Mouse (Mus musculus) G1E (cell line): ENCODE measurements around the gene B230307C23Rik. TPM values are rescaled to one million over a fixed set of nuclear protein-coding genes. Genes with fewer than 3 reads are reported as not detected.

Experiments used
- ATAC-seq: 2 replicates; pipeline ENCODE4 v1.8.0; 2016; ENCODE audit warnings: mild to moderate bottlenecking; ENCODE audit not compliant: insufficient number of reproducible peaks, poor library complexity, low FRiP score, severe bottlenecking; ENCODE audit errors: extremely low read depth
- DNase-seq: peaks from one replicate; pipeline ENCODE4 v3.0.0; 2012; ENCODE audit warnings: low spot score
- H3K27me3 ChIP-seq: 2 replicates; pipeline ENCODE4 v1.6.1; 2012; ENCODE audit warnings: mild to moderate bottlenecking, low read length, inconsistent platforms; ENCODE audit not compliant: insufficient read depth
- H3K36me3 ChIP-seq: replicated peaks from 2 replicates; pipeline ENCODE3; 2012; ENCODE audit warnings: mild to moderate bottlenecking, inconsistent platforms
- H3K4me1 ChIP-seq: 2 replicates; pipeline ENCODE4 v1.6.1; 2012; ENCODE audit warnings: low read depth, low read length, inconsistent platforms, mixed read lengths; ENCODE audit not compliant: insufficient read depth
- H3K4me3 ChIP-seq: 2 replicates; pipeline ENCODE4 v1.5.1; 2012; ENCODE audit warnings: low read depth, mild to moderate bottlenecking, inconsistent platforms, low read length, moderate library complexity, mixed read lengths
- H3K9me3 ChIP-seq: replicated peaks from 2 replicates; pipeline ENCODE4 v1.6.1; 2012; ENCODE audit warnings: inconsistent platforms
- CTCF ChIP-seq: IDR thresholded peaks from 2 replicates; pipeline ENCODE4 v1.5.1; 2012; ENCODE audit warnings: low read depth, low read length, inconsistent platforms, mixed read lengths
- GATA1 ChIP-seq: IDR thresholded peaks from 2 replicates; pipeline ENCODE4 v1.6.1; 2012; ENCODE audit warnings: borderline replicate concordance, low read length, inconsistent platforms, mixed read lengths
- GATA2 ChIP-seq: IDR thresholded peaks from 2 replicates; pipeline ENCODE4 v1.6.1; 2012; ENCODE audit warnings: low read depth, low read length, inconsistent platforms, borderline replicate concordance
- POLR2AphosphoS5 ChIP-seq: IDR thresholded peaks from 2 replicates; pipeline ENCODE4 v1.6.1; 2012; ENCODE audit warnings: low read depth, low read length, inconsistent platforms; ENCODE audit not compliant: insufficient replicate concordance
- TAL1 ChIP-seq: conservative IDR thresholded peaks from 2 replicates; pipeline ENCODE4 v1.6.1; 2012; ENCODE audit warnings: low read depth, low read length, inconsistent platforms, mixed read lengths
- polyA plus RNA-seq: library from polyadenylated mRNA; stranded (reverse); fragments of >175 nt; gene quantifications from 2 replicates; pipeline ENCODE4 v1.2.3, GENCODE M21; 2012
- total RNA-seq, 2 experiments: library from RNA; stranded (forward) in 1 of 2; stranded (reverse) in 1 of 2; fragments of 200-1000 nt in 1 of 2; fragments of >200 nt in 1 of 2; fragmentation: Nextera tagmentation in 1 of 2; gene quantifications; 2 replicates each; pipeline ENCODE4 v1.2.3; 2014 to 2017

Gene B230307C23Rik
- total and polyA plus RNA-seq, 3 experiments = 2.7 to 56.0 (median 28.1) TPM

- Histone ChIP-seq H3K4me1 (peaks cover 53% of the 10 kb centered on the region), H3K4me3 (no peak overlapping the region), H3K27me3 (no peaks in the 10 kb centered on the region), H3K36me3 (peaks cover 68% of the 10 kb centered on the region), H3K9me3 (no peaks in the 10 kb centered on the region)
- ATAC-seq = no peak
- TF ChIP-seq POLR2AphosphoS5 = no peak
- TF ChIP-seq TAL1 = no peak
- no peak for TF ChIP-seq CTCF
- no peak for TF ChIP-seq GATA2
- TF ChIP-seq GATA1 = no peak
- DNase-seq = no peak
Observed at GRCm38 (mm10) chr16:97956011-97956410, 41.1 kb upstream of the B230307C23Rik start.

- Histone ChIP-seq H3K4me1 (peaks cover 57% of the 10 kb centered on the region), H3K9me3 (no peaks in the 10 kb centered on the region), H3K27me3 (no peaks in the 10 kb centered on the region), H3K4me3 (no peak overlapping the region), H3K36me3 (peaks cover 52% of the 10 kb centered on the region)
- TF ChIP-seq CTCF = no peak
- TF ChIP-seq TAL1 = no peak
- no peak for TF ChIP-seq GATA1
- TF ChIP-seq POLR2AphosphoS5 = no peak
- no peak for TF ChIP-seq GATA2
- DNase-seq (no peak), ATAC-seq (no peak)
Observed at GRCm38 (mm10) chr16:97957626-97958025, 39.5 kb upstream of the B230307C23Rik start.

GRCm38 (mm10) chr16:97958401-97958973 lies 38.6 kb upstream of the B230307C23Rik start:
- Histone ChIP-seq H3K9me3 (no peaks in the 10 kb centered on the region), H3K27me3 (no peaks in the 10 kb centered on the region), H3K4me3 (no peak overlapping the region), H3K36me3 (peaks cover 43% of the 10 kb centered on the region), H3K4me1 (peaks cover 59% of the 10 kb centered on the region)
- ATAC-seq (no peak), DNase-seq (no peak)
- TF ChIP-seq GATA2 = no peak
- no peak for TF ChIP-seq POLR2AphosphoS5
- TF ChIP-seq TAL1 = 0 out of 2 replicates have a peak, but pooled peaks have one; percentile 26
- TF ChIP-seq GATA1 = no peak
- TF ChIP-seq CTCF = no peak

- Histone ChIP-seq H3K4me3 (no peak overlapping the region), H3K27me3 (no peaks in the 10 kb centered on the region), H3K9me3 (no peaks in the 10 kb centered on the region), H3K4me1 (peaks cover 52% of the 10 kb centered on the region), H3K36me3 (peaks cover 27% of the 10 kb centered on the region)
- DNase-seq (no peak), ATAC-seq (no peak)
- TF ChIP-seq CTCF (no peak), GATA1 (no peak), TAL1 (no peak), GATA2 (no peak), POLR2AphosphoS5 (no peak)
Observed at GRCm38 (mm10) chr16:97960348-97960747, 36.8 kb upstream of the B230307C23Rik start.

DNA sequence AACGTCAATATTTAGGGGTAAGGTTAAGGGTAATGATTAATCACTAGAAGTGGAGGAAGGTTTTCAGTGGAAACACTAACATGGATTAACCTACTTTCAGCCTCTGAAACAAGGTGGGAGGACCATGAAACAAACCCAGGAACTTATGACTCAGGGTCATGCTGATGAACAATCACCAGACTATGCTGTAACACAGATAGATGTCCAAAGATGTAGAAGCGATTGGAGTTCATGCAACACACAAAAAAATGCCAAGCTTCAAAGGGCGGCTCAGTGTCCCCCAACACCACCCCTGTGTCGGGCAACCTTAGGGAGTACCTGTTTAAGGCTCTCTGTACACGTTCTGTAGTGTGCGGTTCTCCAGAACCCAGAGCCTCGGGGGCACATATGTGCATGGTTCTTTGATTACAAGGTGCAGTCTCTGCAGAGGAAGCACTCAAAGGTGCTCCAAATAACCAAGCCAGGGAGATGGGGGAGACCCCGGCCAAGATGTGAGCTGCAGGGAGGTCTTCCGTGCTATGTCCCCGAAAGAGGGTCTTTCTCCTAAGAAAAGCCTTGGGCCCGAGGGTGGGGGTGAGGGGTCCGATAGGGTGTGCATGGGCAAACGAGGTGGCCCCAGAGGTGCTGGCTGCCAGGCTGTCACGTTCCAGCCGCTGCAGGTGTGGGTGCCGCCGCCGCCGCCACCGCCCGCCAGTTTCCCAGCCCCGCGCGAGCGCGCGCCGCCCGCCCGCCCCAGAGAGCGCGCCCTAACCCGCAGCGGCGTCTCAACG lies 35.5 kb upstream of the B230307C23Rik start:
- Histone ChIP-seq H3K9me3 (no peaks in the 10 kb centered on the region), H3K4me3 (peak overlapping the region; percentile 93), H3K4me1 (peaks cover 51% of the 10 kb centered on the region), H3K36me3 (peaks cover 15% of the 10 kb centered on the region), H3K27me3 (no peaks in the 10 kb centered on the region)
- DNase-seq (no peak), ATAC-seq (no peak)
- TF ChIP-seq POLR2AphosphoS5 = no peak
- TF ChIP-seq GATA1 = no peak
- no peak for TF ChIP-seq TAL1
- TF ChIP-seq CTCF = no peak
- TF ChIP-seq GATA2 = no peak

DNA sequence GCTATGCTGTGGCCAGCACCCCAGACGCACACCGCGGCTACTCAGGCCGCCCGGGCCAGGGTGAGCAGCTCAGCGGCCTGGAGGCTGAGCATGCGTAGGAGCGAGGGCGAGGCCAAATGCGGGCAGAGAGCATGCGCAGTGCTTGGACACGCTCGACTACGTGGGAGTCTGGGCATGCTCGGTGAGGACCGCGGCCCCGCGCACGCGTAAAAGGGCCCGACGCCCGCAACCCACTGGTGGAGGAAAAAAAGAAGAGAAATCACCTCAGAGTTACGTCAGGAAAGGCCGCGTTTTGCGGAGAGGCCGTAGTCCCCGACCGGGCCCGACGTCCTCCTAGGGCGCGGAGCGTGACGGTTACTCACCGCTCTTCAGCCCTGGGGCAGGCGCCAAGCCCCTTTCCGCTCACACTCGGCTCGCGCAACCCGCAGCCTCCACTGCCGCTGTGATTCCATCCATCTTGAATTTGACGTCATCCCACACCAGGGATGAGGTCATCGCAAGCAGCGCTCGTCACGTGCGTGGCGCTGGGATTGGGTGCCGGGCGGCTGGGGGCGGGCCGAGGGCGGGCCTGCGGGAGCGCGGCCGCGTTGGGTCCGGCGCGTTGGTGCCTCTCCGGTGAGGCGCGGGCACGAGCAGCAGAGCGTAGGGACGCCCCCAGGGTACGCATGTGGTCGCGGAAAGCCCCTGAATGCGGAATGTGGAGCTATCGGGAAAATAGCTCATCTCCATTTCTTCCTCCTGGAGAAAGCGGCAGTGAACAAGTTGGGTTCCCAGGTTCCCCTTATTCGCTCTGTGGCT lies 34.8 kb upstream of the B230307C23Rik start, which contains the start of the genes C2cd2 and Zbtb21:
TSS of gene C2cd2 (minus strand) at position 448 of the 798 bp plus-strand sequence.
TSS of gene Zbtb21 (minus strand) at position 472 of the 798 bp plus-strand sequence.
- peaks cover 12% of the 10 kb centered on the region for H3K36me3 ChIP-seq
- H3K4me3 ChIP-seq = peak within 1 kb of the TSS; percentile 93
- peak; percentile 93 for DNase-seq
- TF ChIP-seq CTCF (no peak), GATA2 (no peak)
- ATAC-seq = peak; percentile 81
- H3K27me3 ChIP-seq = no peaks in the 10 kb centered on the region
- H3K4me1 ChIP-seq = peaks cover 48% of the 10 kb centered on the region
- H3K9me3 ChIP-seq = no peaks in the 10 kb centered on the region
